Mouse (Mus musculus): ENCODE results near the gene Fam207a. TPM values are rescaled to one million over a fixed set of nuclear protein-coding genes. Genes with fewer than 3 reads are reported as not detected.

Gene Fam207a
- polyA plus RNA-seq, 1 experiment = 88.9 TPM

- Histone ChIP-seq H3K36me3 (replicated peaks; ENCODE audit: low read length) (no peaks in the 10 kb centered on the region), H3K9me3 (peaks cover 8% of the 10 kb centered on the region), H3K4me3 (replicated peaks) (no peak overlapping the region), H3K27me3 (replicated peaks) (peaks cover 59% of the 10 kb centered on the region), H3K4me1 (peaks cover 55% of the 10 kb centered on the region)
- TF ChIP-seq FLI1 (IDR thresholded peaks at IDR 0.05; ENCODE audit: low read length) = no peak
- TF ChIP-seq GATA1 (IDR thresholded peaks at IDR 0.05; ENCODE audit: borderline replicate concordance, low read length) = no peak
Measured at GRCm38 (mm10) chr10:77464181-77464936, 51.2 kb downstream of the Fam207a start.

GRCm38 (mm10) chr10:77461161-77461560 is 54.4 kb downstream of the Fam207a start:
- Histone ChIP-seq H3K4me1 (peaks cover 61% of the 10 kb centered on the region), H3K4me3 (replicated peaks) (no peak overlapping the region), H3K36me3 (replicated peaks; ENCODE audit: low read length) (peaks cover 14% of the 10 kb centered on the region), H3K9me3 (peaks cover 18% of the 10 kb centered on the region), H3K27me3 (replicated peaks) (peaks cover 61% of the 10 kb centered on the region)
- TF ChIP-seq FLI1 (IDR thresholded peaks at IDR 0.05; ENCODE audit: low read length) (no peak), GATA1 (IDR thresholded peaks at IDR 0.05; ENCODE audit: borderline replicate concordance, low read length) (no peak)

- H3K9me3 ChIP-seq = peaks cover 20% of the 10 kb centered on the region
- H3K4me1 ChIP-seq = peaks cover 66% of the 10 kb centered on the region
- H3K4me3 ChIP-seq (replicated peaks) = peak overlapping the region; percentile 57
- peaks cover 43% of the 10 kb centered on the region for H3K27me3 ChIP-seq (replicated peaks)
- H3K36me3 ChIP-seq (replicated peaks; ENCODE audit: low read length) = peaks cover 33% of the 10 kb centered on the region
- TF ChIP-seq FLI1 (IDR thresholded peaks at IDR 0.05; ENCODE audit: low read length) (no peak), GATA1 (IDR thresholded peaks at IDR 0.05; ENCODE audit: borderline replicate concordance, low read length) (no peak)
Measured at GRCm38 (mm10) chr10:77457701-77458100, 57.9 kb downstream of the Fam207a start.

GRCm38 (mm10) chr10:77456507-77456906 is 59.1 kb downstream of the Fam207a start:
- peaks cover 44% of the 10 kb centered on the region for H3K36me3 ChIP-seq (replicated peaks; ENCODE audit: low read length)
- peaks cover 31% of the 10 kb centered on the region for H3K9me3 ChIP-seq
- peak overlapping the region; percentile 24 for H3K4me3 ChIP-seq (replicated peaks)
- no peak for TF ChIP-seq FLI1 (IDR thresholded peaks at IDR 0.05; ENCODE audit: low read length)
- TF ChIP-seq GATA1 (IDR thresholded peaks at IDR 0.05; ENCODE audit: borderline replicate concordance, low read length) = no peak
- peaks cover 72% of the 10 kb centered on the region for H3K4me1 ChIP-seq
- peaks cover 35% of the 10 kb centered on the region for H3K27me3 ChIP-seq (replicated peaks)

GRCm38 (mm10) chr10:77455251-77456010 is 60.2 kb downstream of the Fam207a start:
- H3K27me3 ChIP-seq (replicated peaks) = peaks cover 32% of the 10 kb centered on the region
- peaks cover 80% of the 10 kb centered on the region for H3K4me1 ChIP-seq
- TF ChIP-seq GATA1 (IDR thresholded peaks at IDR 0.05; ENCODE audit: borderline replicate concordance, low read length) (no peak), FLI1 (IDR thresholded peaks at IDR 0.05; ENCODE audit: low read length) (no peak)
- peaks cover 31% of the 10 kb centered on the region for H3K9me3 ChIP-seq
- H3K4me3 ChIP-seq (replicated peaks) = no peak overlapping the region
- H3K36me3 ChIP-seq (replicated peaks; ENCODE audit: low read length) = peaks cover 44% of the 10 kb centered on the region

DNA sequence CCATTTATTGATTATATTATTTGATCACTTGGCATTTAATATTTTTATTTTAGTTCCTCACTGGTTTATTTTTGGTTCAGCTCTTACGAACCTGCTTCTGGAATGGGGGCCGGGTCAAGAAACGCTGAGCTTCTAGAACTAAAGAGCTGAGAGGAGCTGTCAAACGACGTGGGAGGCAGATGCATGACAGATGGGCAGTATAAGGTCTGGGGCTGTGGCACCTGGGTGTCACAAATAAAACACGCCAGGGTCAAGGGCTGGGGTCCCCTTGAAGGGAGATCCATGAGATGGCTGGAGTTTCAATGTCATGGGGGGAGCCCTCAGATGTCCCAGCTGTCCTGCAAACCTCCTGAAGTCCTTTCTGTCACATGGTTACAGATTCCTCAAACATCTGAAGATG is 60.8 kb downstream of the Fam207a start:
- H3K4me1 ChIP-seq = peaks cover 80% of the 10 kb centered on the region
- H3K36me3 ChIP-seq (replicated peaks; ENCODE audit: low read length) = peaks cover 44% of the 10 kb centered on the region
- H3K9me3 ChIP-seq = peaks cover 31% of the 10 kb centered on the region
- no peak for TF ChIP-seq GATA1 (IDR thresholded peaks at IDR 0.05; ENCODE audit: borderline replicate concordance, low read length)
- no peak for TF ChIP-seq FLI1 (IDR thresholded peaks at IDR 0.05; ENCODE audit: low read length)
- H3K27me3 ChIP-seq (replicated peaks) = peaks cover 30% of the 10 kb centered on the region
- H3K4me3 ChIP-seq (replicated peaks) = no peak overlapping the region

DNA sequence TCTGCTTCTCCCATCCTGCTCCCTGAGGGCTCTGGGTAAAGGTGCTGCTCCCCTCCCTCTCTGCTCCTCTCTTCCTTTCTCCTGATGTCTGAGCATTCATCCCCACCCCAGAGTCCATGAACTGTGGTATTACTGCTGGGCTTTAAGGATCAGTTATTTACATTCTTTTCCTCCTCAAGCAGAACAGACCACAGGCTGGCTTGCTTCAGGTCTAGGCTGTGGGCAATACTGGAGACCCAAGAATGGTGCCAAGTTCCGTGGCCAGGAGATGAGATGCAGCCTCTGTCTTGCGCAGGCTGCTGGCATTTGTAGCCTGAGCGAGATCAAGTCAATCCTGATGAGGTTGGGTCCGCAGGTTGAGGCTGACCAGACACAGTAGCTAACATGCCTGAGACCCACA is 63.8 kb downstream of the Fam207a start:
- H3K4me3 ChIP-seq (replicated peaks) = peak overlapping the region; percentile 20
- peaks cover 36% of the 10 kb centered on the region for H3K36me3 ChIP-seq (replicated peaks; ENCODE audit: low read length)
- H3K9me3 ChIP-seq = peaks cover 23% of the 10 kb centered on the region
- H3K27me3 ChIP-seq (replicated peaks) = peaks cover 14% of the 10 kb centered on the region
- TF ChIP-seq GATA1 (IDR thresholded peaks at IDR 0.05; ENCODE audit: borderline replicate concordance, low read length) (no peak), FLI1 (IDR thresholded peaks at IDR 0.05; ENCODE audit: low read length) (no peak)
- H3K4me1 ChIP-seq = peaks cover 80% of the 10 kb centered on the region

DNA sequence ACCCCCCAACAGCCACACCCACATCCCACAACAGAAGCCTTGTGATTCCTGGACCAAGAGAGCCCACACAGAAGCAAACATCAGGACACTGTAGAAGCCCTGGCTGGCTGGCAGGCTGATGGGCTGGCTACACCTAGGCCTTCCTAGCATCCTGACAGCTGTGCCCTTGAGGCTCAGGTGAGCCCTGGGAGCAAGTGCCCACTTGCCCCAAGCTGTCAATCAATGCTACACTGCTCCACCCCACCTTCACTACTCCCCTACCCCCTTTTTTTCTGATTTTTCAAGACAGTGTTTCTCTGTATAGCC is 65.5 kb downstream of the Fam207a start:
- Histone ChIP-seq H3K9me3 (peaks cover 21% of the 10 kb centered on the region), H3K27me3 (replicated peaks) (peaks cover 6% of the 10 kb centered on the region), H3K4me1 (peaks cover 80% of the 10 kb centered on the region), H3K4me3 (replicated peaks) (peak overlapping the region; percentile 91), H3K36me3 (replicated peaks; ENCODE audit: low read length) (peaks cover 24% of the 10 kb centered on the region)
- TF ChIP-seq GATA1 (IDR thresholded peaks at IDR 0.05; ENCODE audit: borderline replicate concordance, low read length) (no peak), FLI1 (IDR thresholded peaks at IDR 0.05; ENCODE audit: low read length) (no peak)

DNA sequence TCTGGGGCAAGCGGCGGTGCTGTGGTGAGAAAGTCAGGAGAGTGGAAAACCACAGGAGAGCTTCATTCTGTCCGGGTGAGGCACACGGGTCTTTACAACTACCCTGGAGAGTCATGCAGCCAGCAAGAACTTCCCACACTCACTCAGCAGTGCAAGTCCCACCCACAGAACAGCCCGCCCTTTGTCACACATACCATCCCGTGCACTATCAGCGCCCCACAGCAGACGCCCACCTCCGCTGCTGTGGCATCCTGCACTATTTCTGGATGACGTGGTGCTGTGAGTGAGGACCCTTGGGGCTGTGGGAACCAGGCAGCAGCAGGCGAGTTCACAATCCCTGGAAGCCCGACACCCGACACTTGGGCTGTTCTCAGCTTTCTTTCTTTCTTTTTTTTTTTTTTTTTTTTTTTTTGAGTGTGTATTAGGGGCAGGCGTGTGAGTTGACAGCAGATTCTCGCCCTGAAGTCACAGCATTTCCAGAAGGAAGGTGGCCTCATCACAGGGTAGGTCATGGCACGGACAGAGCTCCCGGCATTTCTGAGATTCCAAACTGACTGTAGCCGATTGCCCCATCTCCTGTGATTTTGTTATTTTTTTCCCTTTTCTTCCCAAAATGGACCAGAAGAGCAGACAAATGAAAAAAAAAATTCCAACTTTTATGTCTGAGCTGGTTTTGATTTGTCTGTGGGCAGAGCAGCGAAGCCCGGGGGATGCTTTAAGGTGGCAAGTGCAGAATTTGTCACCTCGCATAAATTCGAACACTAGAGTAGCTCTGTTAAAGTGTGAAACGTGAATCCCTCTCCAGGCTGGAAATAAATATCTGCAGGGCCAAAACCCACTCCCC is 66.0 kb downstream of the Fam207a start:
- Histone ChIP-seq H3K27me3 (replicated peaks) (peaks cover 4% of the 10 kb centered on the region), H3K4me1 (peaks cover 78% of the 10 kb centered on the region), H3K9me3 (peaks cover 21% of the 10 kb centered on the region), H3K36me3 (replicated peaks; ENCODE audit: low read length) (peaks cover 23% of the 10 kb centered on the region), H3K4me3 (replicated peaks) (peak overlapping the region; percentile 91)
- TF ChIP-seq GATA1 (IDR thresholded peaks at IDR 0.05; ENCODE audit: borderline replicate concordance, low read length) = no peak

Data from megakaryocyte, embryonic 14.5 days (primary cell).